Mouse (Mus musculus) retina, postnatal 1 day (tissue): ENCODE results near the gene Capns1.
A peak's percentile ranks its signal among the peaks of the same experiment; 100 is the strongest.

Source experiments
- DNase-seq: peaks from one replicate; pipeline ENCODE4 v3.0.0-alpha.2; 2012

Capns1 gene

GRCm38 (mm10) chr7:30170283-30170951, 28.2 kb downstream of the Capns1 start:
- DNase-seq = no peak

GRCm38 (mm10) chr7:30169583-30170282, 28.9 kb downstream of the Capns1 start, which contains the start of gene Zfp146:
Gene Zfp146 (minus strand): TSS chr7:30169750.
- DNase-seq = peak; percentile 98

DNA sequence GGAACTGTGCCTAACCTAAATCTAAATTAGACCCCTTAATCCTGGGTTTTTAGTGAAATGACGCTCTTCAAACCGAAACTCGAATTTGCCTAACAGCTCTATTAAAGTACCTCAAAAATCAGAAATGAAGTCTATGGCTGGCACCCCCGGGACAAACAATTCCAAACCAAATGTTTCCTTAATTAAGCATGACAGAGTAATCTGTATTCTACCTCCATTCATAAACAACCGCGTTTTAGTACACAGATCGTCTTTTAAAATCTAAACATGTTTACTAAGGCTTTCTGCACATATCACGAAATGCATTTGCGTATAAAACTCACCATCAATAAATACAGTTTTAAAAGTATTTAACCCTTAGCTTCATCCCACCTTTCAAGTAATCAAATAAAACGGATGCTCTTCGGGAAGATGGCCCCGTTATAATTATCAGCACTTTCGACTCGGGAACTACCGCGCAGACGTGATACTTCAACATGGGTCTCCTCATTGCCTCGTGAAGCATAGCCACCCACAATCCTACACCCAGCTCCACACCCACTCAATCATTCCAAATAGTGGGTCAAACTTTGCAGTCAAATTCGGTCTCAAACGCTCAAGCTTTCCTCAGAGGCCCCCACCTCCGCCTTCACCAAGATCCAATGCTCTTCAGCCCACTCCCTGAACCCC, 29.6 kb downstream of the Capns1 start:
- DNase-seq = no peak

DNA sequence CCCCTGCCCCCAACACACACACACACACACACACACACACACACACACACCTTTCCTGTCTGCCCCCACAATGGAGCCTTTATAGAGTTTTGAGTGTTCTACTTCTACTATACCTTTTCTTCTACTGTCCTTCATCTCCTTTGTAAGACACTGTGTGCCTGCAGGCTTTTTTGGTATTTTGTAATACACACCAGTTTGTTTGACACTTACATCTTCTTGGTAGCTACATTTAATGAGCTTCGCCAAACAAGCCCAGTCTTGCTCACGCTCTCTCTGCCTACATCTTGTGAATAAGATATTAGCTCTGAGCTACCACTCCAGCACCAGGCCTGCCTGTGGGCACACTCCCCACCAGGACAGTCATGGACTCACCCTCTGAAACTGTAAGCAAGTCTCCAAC, 33.9 kb downstream of the Capns1 start:
- DNase-seq = no peak

DNA sequence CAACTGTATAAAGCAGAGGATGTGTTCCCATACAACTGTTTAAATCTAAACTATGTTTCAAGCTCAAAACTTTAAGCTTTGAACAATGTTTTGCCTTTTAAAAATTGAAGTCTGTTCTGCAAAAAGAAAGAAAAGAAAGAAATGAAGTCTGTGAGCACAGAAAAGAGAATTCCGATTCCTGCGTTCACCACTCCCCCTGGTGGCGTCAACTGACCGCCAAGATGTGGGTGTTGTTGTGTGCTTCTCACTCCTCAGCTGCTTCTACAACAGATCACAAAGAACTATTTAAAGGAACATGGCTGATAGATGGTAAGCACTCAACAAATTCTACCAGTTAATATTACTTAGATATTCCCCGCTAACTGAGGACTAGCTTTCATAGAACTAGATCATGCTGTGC, 35.5 kb downstream of the Capns1 start:
- DNase-seq = no peak

DNA sequence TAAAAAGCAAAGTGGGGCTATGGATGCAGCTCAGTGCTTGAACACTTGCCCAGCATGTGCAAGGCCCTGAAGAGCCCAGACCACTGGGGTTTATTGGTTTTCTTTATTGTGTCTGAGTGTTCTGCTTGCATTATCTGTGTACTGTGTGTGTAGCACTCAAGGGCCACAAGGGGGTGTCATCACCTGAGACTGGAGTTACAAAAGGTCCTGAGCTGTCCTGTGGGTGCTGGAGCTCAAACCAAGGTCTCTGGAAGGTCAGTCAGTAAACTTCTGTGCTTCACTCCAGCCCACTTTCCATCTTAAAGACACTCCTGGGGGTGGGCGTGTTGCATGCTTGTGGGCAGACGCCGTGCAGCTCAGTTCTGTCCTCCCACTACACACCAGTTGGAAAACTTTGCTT, 43.1 kb downstream of the Capns1 start:
- DNase-seq = no peak

GRCm38 (mm10) chr7:30154040-30154439, 44.6 kb downstream of the Capns1 start:
- DNase-seq = no peak

GRCm38 (mm10) chr7:30147011-30147410, 51.6 kb downstream of the Capns1 start:
- no peak for DNase-seq

- peak; percentile 96 for DNase-seq
Observed at GRCm38 (mm10) chr7:30143555-30144209, 54.9 kb downstream of the Capns1 start.

DNA sequence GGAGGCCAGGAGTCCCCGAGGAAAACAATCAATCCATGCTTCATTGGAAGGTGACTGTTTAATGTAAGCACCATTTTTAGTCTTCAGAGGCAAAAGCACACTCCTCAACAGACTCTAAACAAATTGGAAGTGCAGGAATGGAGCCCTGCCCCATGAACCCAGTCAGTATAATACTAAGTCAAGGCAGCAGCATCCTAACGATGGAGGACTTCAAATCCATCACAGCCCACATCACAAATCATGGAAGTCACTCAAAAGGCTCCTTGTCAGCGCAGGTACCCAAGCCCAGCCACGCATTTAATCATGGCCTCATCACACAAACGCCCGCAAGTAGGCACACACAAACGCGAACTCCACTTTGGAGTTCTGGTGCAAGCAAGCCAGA, 55.4 kb downstream of the Capns1 start:
- no peak for DNase-seq
